Mouse (Mus musculus) urinary bladder, adult 2 months (tissue): ENCODE measurements around the gene Adk. TPM values are rescaled to one million over a fixed set of nuclear protein-coding genes. Genes with fewer than 3 reads are reported as not detected.
"Not testable (repeated sequence)": the region's sequence is repeated elsewhere in the genome, so short reads cannot be mapped to it uniquely, and the experiment has no call there.

ENCODE experiments used
- DNase-seq: peaks from one replicate; pipeline ENCODE4 v3.0.0; 2022; ENCODE audit warnings: low spot score
- polyA plus RNA-seq: library from polyadenylated mRNA; depleted of rRNA; stranded (reverse); fragments of >200 nt; gene quantifications from 2 replicates; pipeline ENCODE4 v1.2.3, GENCODE M21; 2012; rRNA removed

The Adk gene
- polyA plus RNA-seq, 1 experiment, result 100 TPM

- DNase-seq, result no peak
Observed at GRCm38 (mm10) chr14:21485961-21486520, 433.7 kb downstream of the Adk start.

DNA sequence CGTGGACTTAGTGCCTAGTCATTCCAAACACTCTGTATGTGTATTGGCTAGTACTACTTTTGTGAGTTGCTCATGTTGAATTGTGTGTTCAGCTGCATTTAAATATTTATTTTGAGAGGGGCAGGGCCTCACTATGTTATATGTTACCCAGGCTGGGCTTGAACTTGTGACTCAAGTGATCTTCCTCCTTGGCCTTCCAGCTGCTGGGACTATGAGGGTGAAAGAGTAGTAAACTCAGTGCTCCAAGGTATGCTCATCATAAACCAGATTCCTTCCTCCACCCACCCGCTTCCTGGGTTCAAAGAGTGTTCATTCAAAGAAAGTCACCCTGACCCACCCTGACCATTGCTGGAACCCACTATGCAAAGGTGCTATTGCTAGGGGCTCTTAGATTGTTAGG, 434.8 kb downstream of the Adk start:
- DNase-seq, result not testable (repeated sequence)

- not testable (repeated sequence) for DNase-seq
Observed at GRCm38 (mm10) chr14:21488426-21489115, 436.2 kb downstream of the Adk start.

DNA sequence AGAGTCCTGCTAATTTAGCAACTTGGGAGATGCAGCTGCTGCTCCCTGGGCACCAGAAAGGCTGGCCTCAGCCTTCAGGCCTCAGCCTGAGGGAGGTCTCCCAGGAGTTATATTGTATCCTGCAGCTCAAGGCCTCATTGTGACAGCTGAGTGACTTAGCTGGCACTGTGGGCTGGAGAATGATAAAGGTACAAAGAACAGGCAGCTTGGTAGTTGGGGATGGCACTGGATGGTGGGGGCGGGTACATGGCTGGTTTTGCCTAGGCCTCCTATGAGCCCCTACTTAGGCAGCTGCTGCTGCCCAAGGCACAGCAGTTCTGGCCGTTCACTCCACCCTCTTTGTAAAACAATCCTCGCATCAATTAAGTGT, 436.7 kb downstream of the Adk start:
- no peak for DNase-seq

DNA sequence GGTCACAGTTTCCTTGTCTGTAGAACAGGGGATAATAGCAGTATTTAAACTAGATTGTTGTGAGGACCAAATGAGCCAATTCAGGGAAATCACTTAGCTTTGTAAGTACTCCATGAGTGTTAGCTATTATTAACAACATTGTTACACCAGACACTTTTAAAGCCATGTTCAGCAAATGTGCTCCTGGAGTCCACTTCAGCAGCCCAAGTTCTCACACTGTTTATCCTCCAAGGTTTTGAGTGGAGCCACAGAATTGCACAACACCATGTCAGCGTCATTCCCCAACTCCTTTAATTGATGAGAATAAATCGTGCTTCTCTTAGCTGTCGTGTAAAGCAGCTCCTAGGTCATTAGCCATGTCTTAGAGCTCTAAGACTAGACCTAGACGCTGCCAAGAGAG, 437.8 kb downstream of the Adk start:
- no peak for DNase-seq

Other genes starting within 250 kb of the Adk start
- 73.2 and 80.6 TPM in 2 replicates for gene Plau, start 215.9 kb upstream of the Adk start, polyA plus RNA-seq
- 291 and 300 TPM in 2 replicates for gene Vcl, start 123.2 kb upstream of the Adk start, polyA plus RNA-seq
- gene Ap3m1, start 66 bp upstream of the Adk start, polyA plus RNA-seq, result 60.8 and 76.9 TPM in 2 replicates